Mouse (Mus musculus) forebrain, postnatal 0 days (tissue): ENCODE measurements at regions not wholly inside any gene's neighbourhood (a gene's known extent, or its start where the extent isn't known, plus 50 kb on each side); places are given as distances from the start of the nearest gene placed in this dataset.
"Not testable (repeated sequence)": the region's sequence is repeated elsewhere in the genome, so short reads cannot be mapped to it uniquely, and the experiment has no call there.

ENCODE experiments used
- ATAC-seq: fragments of 200-750 bp; cut with Nextera tagmentation; 2 replicates; pipeline ENCODE4 v1.8.0; 2017; ENCODE audit warnings: mild to moderate bottlenecking, moderate library complexity
- DNase-seq: peaks from one replicate; pipeline ENCODE4 v3.0.0-alpha.2; 2015
- H3K27ac ChIP-seq: fragments of 300-500 bp; sonication (generic); 2 replicates; pipeline ENCODE4 v1.5.1; 2014; ENCODE audit warnings: low read depth, mild to moderate bottlenecking, antibody characterized with exemption, low read length, moderate library complexity, mixed read lengths
- H3K27me3 ChIP-seq: fragments of 300-500 bp; sonication (generic); 2 replicates; pipeline ENCODE4 v1.6.1; 2014; ENCODE audit warnings: mild to moderate bottlenecking, low read length, mixed read lengths; ENCODE audit not compliant: insufficient read depth
- H3K36me3 ChIP-seq: fragments of 300-500 bp; sonication (generic); 2 replicates; pipeline ENCODE4 v1.6.1; 2014; ENCODE audit warnings: mild to moderate bottlenecking, moderate library complexity; ENCODE audit not compliant: insufficient read depth
- H3K4me1 ChIP-seq: fragments of 300-500 bp; sonication (generic); 2 replicates; pipeline ENCODE4 v1.6.1; 2014; ENCODE audit warnings: antibody characterized with exemption; ENCODE audit not compliant: insufficient read depth
- H3K4me2 ChIP-seq: fragments of 300-500 bp; sonication (generic); 2 replicates; pipeline ENCODE4 v1.6.1; 2014; ENCODE audit warnings: low read depth, mild to moderate bottlenecking, moderate library complexity
- H3K4me3 ChIP-seq: fragments of 300-500 bp; sonication (generic); 2 replicates; pipeline ENCODE4 v1.5.1; 2014; ENCODE audit warnings: low read depth, low read length, mixed read lengths
- H3K9ac ChIP-seq: fragments of 300-500 bp; sonication (generic); 2 replicates; pipeline ENCODE4 v1.6.1; 2014; ENCODE audit warnings: mild to moderate bottlenecking
- H3K9me3 ChIP-seq: fragments of 300-500 bp; sonication (generic); 2 replicates; pipeline ENCODE4 v1.6.1; 2016; ENCODE audit warnings: low read length
- CTCF ChIP-seq: sonication (generic); IDR thresholded peaks from 2 replicates; pipeline ENCODE4 v1.5.1; 2016; ENCODE audit warnings: antibody characterized with exemption, control low read depth, low read depth
- WGBS: fragments of 180-500 bp; shearing (Covaris S2); extraction: QIAGEN DNeasy Blood & Tissue Kit; methylation state at CpG from one replicate; pipeline ENCODE4 v1.1.7; 2014; 5-methylcytosine and 5-hydroxymethylcytosine counted together

- Histone ChIP-seq H3K36me3 (no peaks in the 10 kb centered on the region), H3K27me3 (no peaks in the 10 kb centered on the region), H3K4me1 (peaks cover 6% of the 10 kb centered on the region; the same call in 1 of the 2 replicates), H3K9ac (no peak overlapping the region), H3K9me3 (no peaks in the 10 kb centered on the region), H3K4me3 (no peak overlapping the region), H3K27ac (no peak overlapping the region), H3K4me2 (no peak overlapping the region)
- DNase-seq: no peak
- TF ChIP-seq CTCF: no peak
- WGBS: 93% methylated on average over 6 of the region's 6 CpGs
- no peak for ATAC-seq
Measured at GRCm38 (mm10) chr12:29361236-29361635, 166.9 kb upstream of the Myt1l start.

GRCm38 (mm10) chr12:29367741-29368106 lies 160.5 kb upstream of the Myt1l start:
- Histone ChIP-seq H3K4me2 (peak overlapping the region; percentile 46), H3K9ac (peak overlapping the region; percentile 51), H3K27ac (peak overlapping the region; percentile 89), H3K4me3 (peak overlapping the region; percentile 22; the same call in 1 of the 2 replicates), H3K4me1 (peaks cover 21% of the 10 kb centered on the region)
- ATAC-seq, H3K27me3 ChIP-seq, H3K36me3 ChIP-seq, H3K9me3 ChIP-seq, DNase-seq: not testable (repeated sequence)
- WGBS: 21% methylated on average over 3 of the region's 3 CpGs

- Histone ChIP-seq H3K9me3 (no peaks in the 10 kb centered on the region), H3K4me3 (peak overlapping the region; percentile 22), H3K27ac (peak overlapping the region; percentile 89), H3K4me1 (peaks cover 21% of the 10 kb centered on the region), H3K4me2 (peak overlapping the region; percentile 46), H3K36me3 (no peaks in the 10 kb centered on the region), H3K9ac (peak overlapping the region; percentile 51), H3K27me3 (no peaks in the 10 kb centered on the region)
- DNase-seq: peak; percentile 81
- peak; percentile 98 for ATAC-seq
- WGBS: 2% methylated on average over 19 of the region's 19 CpGs
- no peak for TF ChIP-seq CTCF
Measured at GRCm38 (mm10) chr12:29368107-29368819, 159.9 kb upstream of the Myt1l start.

GRCm38 (mm10) chr12:29368820-29369175 lies 159.4 kb upstream of the Myt1l start:
- Histone ChIP-seq H3K9ac (peak overlapping the region; percentile 51), H3K4me1 (peaks cover 21% of the 10 kb centered on the region), H3K27ac (peak overlapping the region; percentile 89), H3K4me2 (peak overlapping the region; percentile 46), H3K27me3 (no peaks in the 10 kb centered on the region), H3K36me3 (no peaks in the 10 kb centered on the region), H3K4me3 (peak overlapping the region; percentile 22), H3K9me3 (no peaks in the 10 kb centered on the region)
- peak; percentile 50 for ATAC-seq
- 5% methylated on average over 5 of the region's 5 CpGs for whole genome bisulfite sequencing
- TF ChIP-seq CTCF: no peak
- DNase-seq: no peak

- TF ChIP-seq CTCF: no peak
- H3K9me3 ChIP-seq: no peaks in the 10 kb centered on the region
- WGBS: 76% methylated on average over 5 of the region's 5 CpGs
- no peak overlapping the region for H3K4me3 ChIP-seq
- DNase-seq (no peak), ATAC-seq (no peak)
- H3K4me1 ChIP-seq: no peaks in the 10 kb centered on the region
- no peak overlapping the region for H3K9ac ChIP-seq
- H3K27ac ChIP-seq: no peak overlapping the region
- no peaks in the 10 kb centered on the region for H3K27me3 ChIP-seq
- H3K4me2 ChIP-seq: no peak overlapping the region
- no peaks in the 10 kb centered on the region for H3K36me3 ChIP-seq
Measured at GRCm38 (mm10) chr12:29391756-29392155, 136.4 kb upstream of the Myt1l start.

- no peak for TF ChIP-seq CTCF
- DNase-seq (no peak), ATAC-seq (no peak)
- Histone ChIP-seq H3K4me1 (no peaks in the 10 kb centered on the region), H3K4me2 (no peak overlapping the region), H3K9ac (no peak overlapping the region), H3K9me3 (no peaks in the 10 kb centered on the region), H3K4me3 (no peak overlapping the region), H3K27ac (no peak overlapping the region), H3K36me3 (no peaks in the 10 kb centered on the region), H3K27me3 (no peaks in the 10 kb centered on the region)
- WGBS: 43% methylated on average over 1 of the region's 1 CpGs
Measured at GRCm38 (mm10) chr12:29394271-29394670, 133.9 kb upstream of the Myt1l start.

GRCm38 (mm10) chr12:29394881-29395280 lies 133.3 kb upstream of the Myt1l start:
- 15% methylated on average over 6 of the region's 6 CpGs for WGBS
- H3K9ac ChIP-seq: no peak overlapping the region
- H3K27me3 ChIP-seq: no peaks in the 10 kb centered on the region
- ATAC-seq: no peak
- no peaks in the 10 kb centered on the region for H3K9me3 ChIP-seq
- no peak for DNase-seq
- no peak overlapping the region for H3K27ac ChIP-seq
- TF ChIP-seq CTCF: no peak
- H3K4me3 ChIP-seq: no peak overlapping the region
- no peaks in the 10 kb centered on the region for H3K4me1 ChIP-seq
- no peaks in the 10 kb centered on the region for H3K36me3 ChIP-seq
- no peak overlapping the region for H3K4me2 ChIP-seq
